Mouse (Mus musculus): ENCODE results near the gene Guca1b.

Guca1b gene

GRCm38 (mm10) chr17:47385145-47385544, at the start of gene Guca1b:
TSS of gene Guca1b (plus strand) at chr17:47385393.
- CTCF ChIA-PET: interaction anchor here (0.6 to 4.0 kb wide), 19 partner anchors 9 to 488 kb away, joined by 3 to 17 read pairs (median 4); partner anchors contain the start of gene Taf8 (in 1 of the 4)

GRCm38 (mm10) chr17:47343121-47343520, 42.1 kb upstream of the Guca1b start:
- ChIA-PET CTCF (interaction anchor here in 1 of 4 experiments (0.9 kb wide), 1 partner anchor 17 kb away, joined by 3 read pairs; no protein-coding TSS in a partner anchor), POLR2A (interaction anchor here in 1 of 4 experiments (1.0 to 1.7 kb wide), 2 partner anchors 10 to 13 kb away, joined by 3 to 5 read pairs; no protein-coding TSS in a partner anchor)

More at GRCm38 (mm10) chr17:47385145-47385544, at the start of gene Guca1b:
- POLR2A ChIA-PET: interaction anchor here in 2 of 4 experiments (0.6 to 3.0 kb wide), 16 partner anchors 9 to 427 kb away, joined by 3 to 24 read pairs (median 3); partner anchors contain the start of gene Taf8 (in 1 of the 2)

GRCm38 (mm10) chr17:47349721-47350319, 35.4 kb upstream of the Guca1b start:
- ChIA-PET CTCF (interaction anchor here in 3 of 4 experiments (1.1 to 1.4 kb wide), 3 partner anchors 10 kb away, joined by 4 to 13 read pairs (median 5); no protein-coding TSS in a partner anchor), POLR2A (interaction anchor here in 3 of 4 experiments (0.6 to 2.3 kb wide), 9 partner anchors 10 to 168 kb away, joined by 3 to 7 read pairs (median 4); partner anchors contain the start of gene Taf8 (in 1 of the 3))

GRCm38 (mm10) chr17:47359964-47360363, 25.2 kb upstream of the Guca1b start:
- POLR2A ChIA-PET: interaction anchor here in 3 of 4 experiments (0.6 to 1.4 kb wide), 8 partner anchors 8 to 164 kb away, joined by 3 to 7 read pairs (median 4); no protein-coding TSS in a partner anchor

GRCm38 (mm10) chr17:47361343-47361742, 23.9 kb upstream of the Guca1b start:
- POLR2A ChIA-PET: interaction anchor here in 1 of 4 experiments (0.7 kb wide), 1 partner anchor 379 kb away, joined by 4 read pairs; no protein-coding TSS in a partner anchor
- CTCF ChIA-PET: interaction anchor here in 3 of 4 experiments (0.6 to 2.0 kb wide), 8 partner anchors 9 to 375 kb away, joined by 3 to 17 read pairs (median 4); no protein-coding TSS in a partner anchor

More at GRCm38 (mm10) chr17:47359964-47360363, 25.2 kb upstream of the Guca1b start:
- CTCF ChIA-PET: interaction anchor here (0.5 to 2.0 kb wide), 49 partner anchors 9 to 532 kb away, joined by 3 to 17 read pairs (median 4); partner anchors contain the start of genes Guca1b (in 1 of the 4) and Mrps10 (in 1 of the 4)

- ChIA-PET CTCF (interaction anchor here in 1 of 4 experiments (1.7 kb wide), 1 partner anchor 9 kb away, joined by 3 read pairs; no protein-coding TSS in a partner anchor), POLR2A (interaction anchor here in 1 of 4 experiments (1.0 to 1.5 kb wide), 4 partner anchors 11 to 134 kb away, joined by 4 to 6 read pairs (median 4); partner anchors contain the start of gene Taf8)
Observed at GRCm38 (mm10) chr17:47368401-47369086, 16.6 kb upstream of the Guca1b start, which contains the start of gene Mrps10. TSS of gene Mrps10 (plus strand) at chr17:47368887.

GRCm38 (mm10) chr17:47369087-47369443, 16.1 kb upstream of the Guca1b start:
- ChIA-PET POLR2A (interaction anchor here in 2 of 4 experiments (0.5 to 1.5 kb wide), 6 partner anchors 26 to 612 kb away, joined by 3 to 10 read pairs (median 4); partner anchors contain the start of gene Taf8 (in 1 of the 2)), CTCF (interaction anchor here in 1 of 4 experiments (1.7 kb wide), 1 partner anchor 9 kb away, joined by 3 read pairs; no protein-coding TSS in a partner anchor)

- CTCF ChIA-PET: interaction anchor here (0.6 to 2.3 kb wide), 32 partner anchors 9 to 393 kb away, joined by 3 to 17 read pairs (median 4); partner anchors contain the start of genes Guca1b (in 2 of the 4) and Ccnd3 (in 1 of the 4)
- POLR2A ChIA-PET: interaction anchor here in 3 of 4 experiments (0.6 to 2.0 kb wide), 17 partner anchors 9 to 526 kb away, joined by 3 to 7 read pairs (median 3); partner anchors contain the start of genes Guca1b (in 1 of the 3) and Taf8 (in 1 of the 3)
Observed at GRCm38 (mm10) chr17:47371451-47371850, 13.7 kb upstream of the Guca1b start.

- CTCF ChIA-PET: interaction anchor here in 1 of 4 experiments (0.7 kb wide), 1 partner anchor 1819 kb away, joined by 4 read pairs; the partner anchor contains the start of gene Nfkbie
- POLR2A ChIA-PET: interaction anchor here in 1 of 4 experiments (1.3 kb wide), 1 partner anchor 12 kb away, joined by 6 read pairs; the partner anchor contains the start of gene Guca1b
Observed at GRCm38 (mm10) chr17:47373991-47374390, 11.2 kb upstream of the Guca1b start.

GRCm38 (mm10) chr17:47376779-47377280, 8.4 kb upstream of the Guca1b start:
- ChIA-PET POLR2A (no interaction called here), CTCF (interaction anchor here in 1 of 4 experiments (0.9 kb wide), 1 partner anchor 106 kb away, joined by 3 read pairs; no protein-coding TSS in a partner anchor)

- POLR2A ChIA-PET: interaction anchor here in 1 of 4 experiments (0.6 kb wide), 1 partner anchor 58 kb away, joined by 3 read pairs; the partner anchor contains the start of gene AI661453
- CTCF ChIA-PET: no interaction called here
Observed at GRCm38 (mm10) chr17:47378133-47378532, 7.1 kb upstream of the Guca1b start.

- CTCF ChIA-PET: interaction anchor here in 3 of 4 experiments (0.6 to 1.9 kb wide), 5 partner anchors 9 to 242 kb away, joined by 3 to 5 read pairs (median 3); no protein-coding TSS in a partner anchor
Observed at GRCm38 (mm10) chr17:47381917-47382316, 3.3 kb upstream of the Guca1b start.

GRCm38 (mm10) chr17:47383266-47383665, 1.9 kb upstream of the Guca1b start:
- ChIA-PET CTCF (no interaction called here), POLR2A (interaction anchor here in 1 of 4 experiments (4.0 kb wide), 1 partner anchor 12 kb away, joined by 25 read pairs; no protein-coding TSS in a partner anchor)

More at GRCm38 (mm10) chr17:47381917-47382316, 3.3 kb upstream of the Guca1b start:
- POLR2A ChIA-PET: interaction anchor here (0.6 to 4.0 kb wide), 9 partner anchors 8 to 207 kb away, joined by 3 to 25 read pairs (median 4); no protein-coding TSS in a partner anchor

- POLR2A ChIA-PET: no interaction called here
- CTCF ChIA-PET: interaction anchor here in 2 of 4 experiments (0.6 to 4.0 kb wide), 2 partner anchors 44 to 153 kb away, joined by 4 to 17 read pairs; no protein-coding TSS in a partner anchor
Observed at GRCm38 (mm10) chr17:47384064-47384463, 1.1 kb upstream of the Guca1b start.

- ChIA-PET POLR2A (interaction anchor here in 3 of 4 experiments (0.6 to 3.0 kb wide), 9 partner anchors 8 to 1497 kb away, joined by 3 to 24 read pairs (median 4); partner anchors contain the start of gene Taf8 (in 1 of the 3)), CTCF (interaction anchor here (0.6 to 4.0 kb wide), 24 partner anchors 9 to 1935 kb away, joined by 3 to 17 read pairs (median 4); partner anchors contain the start of gene Taf8 (in 1 of the 4))
Observed at GRCm38 (mm10) chr17:47386649-47387048, 1.5 kb downstream of the Guca1b start.

GRCm38 (mm10) chr17:47394223-47394869, 9.2 kb downstream of the Guca1b start:
- ChIA-PET CTCF (interaction anchor here in 3 of 4 experiments (0.5 to 2.1 kb wide), 9 partner anchors 9 to 486 kb away, joined by 3 to 16 read pairs (median 4); no protein-coding TSS in a partner anchor), POLR2A (interaction anchor here in 3 of 4 experiments (0.6 to 3.9 kb wide), 16 partner anchors 8 to 453 kb away, joined by 3 to 25 read pairs (median 4); partner anchors contain the start of genes Guca1b (in 2 of the 3) and Mrps10 (in 1 of the 3))

All from embryonic stem cell, embryonic (primary cell).